Mouse (Mus musculus) G1E (cell line): ENCODE measurements around the gene Mthfs.

Experiments
- CTCF ChIP-seq: IDR thresholded peaks from 2 replicates; pipeline ENCODE4 v1.5.1; 2012; ENCODE audit warnings: low read depth, low read length, inconsistent platforms, mixed read lengths
- GATA1 ChIP-seq: IDR thresholded peaks from 2 replicates; pipeline ENCODE4 v1.6.1; 2012; ENCODE audit warnings: borderline replicate concordance, low read length, inconsistent platforms, mixed read lengths
- GATA2 ChIP-seq: IDR thresholded peaks from 2 replicates; pipeline ENCODE4 v1.6.1; 2012; ENCODE audit warnings: low read depth, low read length, inconsistent platforms, borderline replicate concordance
- POLR2AphosphoS5 ChIP-seq: IDR thresholded peaks from 2 replicates; pipeline ENCODE4 v1.6.1; 2012; ENCODE audit warnings: low read depth, low read length, inconsistent platforms; ENCODE audit not compliant: insufficient replicate concordance
- TAL1 ChIP-seq: conservative IDR thresholded peaks from 2 replicates; pipeline ENCODE4 v1.6.1; 2012; ENCODE audit warnings: low read depth, low read length, inconsistent platforms, mixed read lengths

DNA sequence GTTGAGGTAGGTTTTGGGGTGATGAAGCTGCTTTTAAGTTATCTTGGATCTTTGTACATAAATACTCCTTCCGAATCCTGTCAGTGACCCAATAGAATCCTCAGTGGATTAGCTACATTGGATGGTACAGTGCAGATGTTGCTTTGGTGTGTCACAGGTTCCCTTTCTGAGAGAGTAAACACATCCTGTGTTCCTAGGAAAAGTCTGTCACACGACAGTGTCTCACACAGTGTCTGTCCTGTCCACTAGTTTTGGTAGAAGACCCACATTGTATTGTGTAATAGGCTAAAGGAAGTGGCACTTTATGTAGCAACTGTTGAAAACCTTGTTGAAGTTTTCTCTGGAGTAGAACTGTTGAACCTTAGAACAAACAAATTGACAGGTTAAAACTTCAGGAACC, 42.9 kb downstream of the Mthfs start:
- TF ChIP-seq CTCF (no peak), GATA2 (no peak), POLR2AphosphoS5 (no peak), GATA1 (no peak), TAL1 (no peak)
